In genomic region chrX:36161567-36161966, GRCm38 (mm10) we compare ENCODE assay signal across 16 mouse cellular contexts. TPM values are rescaled to one million over a fixed set of nuclear protein-coding genes. Genes with fewer than 3 reads are reported as not detected.
A peak's percentile ranks its signal among the peaks of the same experiment; 100 is the strongest.
DNase-seq lines count a peak whose midpoint lies in the region; ATAC-seq lines count a peak whose summit lies in the region.
"Had no signal": no experiment of that assay in that cellular context is flagged by ENCODE, and none has a peak within 500 bp of the region (broad histone marks: within the 10 kb centered on the region; RNA-seq: fewer than 3 reads in every experiment).

No protein-coding gene starts in this region.

- no peak for ATAC-seq in heart, embryonic 11.5 days (replicated peaks; ENCODE audit: insufficient number of reproducible peaks, low FRiP score, low TSS enrichment)
- ATAC-seq in liver, embryonic 12.5 days, result no peak

- peak; percentile 86 for DNase-seq in heart, adult 11 months
- DNase-seq in left cerebral cortex, postnatal 10 days (ENCODE audit: extremely low spot score in 1 of 2, low spot score in 2 of 2), result peak; percentile 3 to 27
- DNase-seq in left cerebral cortex, postnatal 25 days (ENCODE audit: low spot score in 2 of 2), result no peak
- peak; percentile 37 for DNase-seq in testis, postnatal 10 days (ENCODE audit: low spot score)
- DNase-seq in testis, postnatal 14 days (ENCODE audit: low spot score), result no peak
- DNase-seq in thymus, postnatal 14 days, result no peak
- DNase-seq: adrenal gland, postnatal 36 days; cerebellum, adult 18-20 months had no signal

- H3K9me3 ChIP-seq in heart, embryonic 11.5 days (replicated peaks; ENCODE audit: control insufficient read depth, low read length), result no peaks in the 10 kb centered on the region
- H3K9me3 ChIP-seq in liver, embryonic 12.5 days (replicated peaks), result no peaks in the 10 kb centered on the region
- H3K9me3 ChIP-seq: limb, embryonic 15.5 days had no signal

- no peak overlapping the region for H3K27ac ChIP-seq in heart, embryonic 11.5 days (ENCODE audit: low read depth, low read length)
- H3K27ac ChIP-seq in liver, embryonic 12.5 days, result no peak overlapping the region
- H3K27ac ChIP-seq: limb, embryonic 15.5 days; macrophage had no signal

- intact Hi-C loops in left cerebral cortex, postnatal 10 days (cut with DNase I), result no loop called here
- intact Hi-C loops in left cerebral cortex, postnatal 25 days (cut with DNase I), result no loop called here

- WGBS in heart, embryonic 11.5 days (ENCODE audit: insufficient replicate concordance), result 31% methylated on average over 4 of the region's 4 CpGs
- 36% methylated on average over 4 of the region's 4 CpGs for WGBS in liver, embryonic 12.5 days (ENCODE audit: insufficient replicate concordance)

- no peak overlapping the region for H3K9ac ChIP-seq in heart, embryonic 11.5 days (ENCODE audit: low read depth, low read length)
- no peak overlapping the region for H3K9ac ChIP-seq in liver, embryonic 12.5 days
- H3K9ac ChIP-seq: limb, embryonic 15.5 days had no signal

- H3K4me1 ChIP-seq in heart, embryonic 11.5 days (ENCODE audit: control insufficient read depth, insufficient read depth, low read length), result no peaks in the 10 kb centered on the region
- H3K4me1 ChIP-seq in liver, embryonic 12.5 days, result no peaks in the 10 kb centered on the region
- H3K4me1 ChIP-seq: limb, embryonic 15.5 days had no signal

- no peak overlapping the region for H3K4me2 ChIP-seq in heart, embryonic 11.5 days
- no peak overlapping the region for H3K4me2 ChIP-seq in liver, embryonic 12.5 days
- H3K4me2 ChIP-seq: limb, embryonic 15.5 days had no signal

- no peaks in the 10 kb centered on the region for H3K36me3 ChIP-seq in heart, embryonic 11.5 days (ENCODE audit: control insufficient read depth, insufficient read depth, low read length)
- H3K36me3 ChIP-seq in liver, embryonic 12.5 days, result no peaks in the 10 kb centered on the region
- H3K36me3 ChIP-seq: limb, embryonic 15.5 days had no signal

- no peaks in the 10 kb centered on the region for H3K27me3 ChIP-seq in heart, embryonic 11.5 days (ENCODE audit: control insufficient read depth, insufficient read depth, low read length)
- no peaks in the 10 kb centered on the region for H3K27me3 ChIP-seq in liver, embryonic 12.5 days (replicated peaks)
- H3K27me3 ChIP-seq: CH12.LX; limb, embryonic 15.5 days had no signal

- no peak overlapping the region for H3K4me3 ChIP-seq in heart, embryonic 11.5 days (ENCODE audit: low read depth, low read length)
- no peak overlapping the region for H3K4me3 ChIP-seq in liver, embryonic 12.5 days
- H3K4me3 ChIP-seq: limb, embryonic 15.5 days; myocyte had no signal

RNA-seq across cellular contexts. Expression of gene Zcchc12, which starts 34.1 kb away (rescaled TPM):
- polyA plus RNA-seq in heart, embryonic 11.5 days (2014; fragmentation: Nextera tagmentation; extraction: Ambion mirVana), result 5.8 and 6.3 TPM in 2 replicates
- 100 to 1,000 TPM in 1 of 2 experiments, 10 to 100 TPM in 1; 96.7 to 114 TPM for total RNA-seq in left cerebral cortex, postnatal 10 days (2021)
- 10 to 100 TPM; 57.8 to 70.7 TPM for total RNA-seq in left cerebral cortex, postnatal 25 days (2021)
- 1.2 and 2.1 TPM in 2 replicates for polyA plus RNA-seq in liver, embryonic 12.5 days (2016; fragmentation: Nextera tagmentation; extraction: Ambion mirVana)
- total RNA-seq: CH12.LX; gastrocnemius, adult 18-20 months had no signal
- polyA plus RNA-seq: macrophage had no signal

RNA-seq across cellular contexts. Expression of gene Il13ra1, which starts 49.7 kb away (rescaled TPM):
- 17.8 and 21.3 TPM in 2 replicates for polyA plus RNA-seq in heart, embryonic 11.5 days (2014; fragmentation: Nextera tagmentation; extraction: Ambion mirVana)
- 1 to 10 TPM; 4.2 to 5.2 TPM for total RNA-seq in left cerebral cortex, postnatal 10 days (2021)
- 1 to 10 TPM; 4.0 to 4.8 TPM for total RNA-seq in left cerebral cortex, postnatal 25 days (2021)
- 4.1 and 4.6 TPM in 2 replicates for polyA plus RNA-seq in liver, embryonic 12.5 days (2016; fragmentation: Nextera tagmentation; extraction: Ambion mirVana)
- total RNA-seq: hematopoietic stem cell, adult 5-6 weeks had no signal

Comparison
In these comparisons a context has a peak if more than half of its experiments do, and no peak if none do; other contexts are left out.
1. DNase-seq: peak in heart, adult 11 months (single experiment), left cerebral cortex, postnatal 10 days (2 of 2) and testis, postnatal 10 days (single experiment); none in left cerebral cortex, postnatal 25 days (0 of 2), testis, postnatal 14 days (single experiment) and thymus, postnatal 14 days (single experiment).